ENCODE assay signal across 26 mouse cellular contexts in the genomic region with DNA sequence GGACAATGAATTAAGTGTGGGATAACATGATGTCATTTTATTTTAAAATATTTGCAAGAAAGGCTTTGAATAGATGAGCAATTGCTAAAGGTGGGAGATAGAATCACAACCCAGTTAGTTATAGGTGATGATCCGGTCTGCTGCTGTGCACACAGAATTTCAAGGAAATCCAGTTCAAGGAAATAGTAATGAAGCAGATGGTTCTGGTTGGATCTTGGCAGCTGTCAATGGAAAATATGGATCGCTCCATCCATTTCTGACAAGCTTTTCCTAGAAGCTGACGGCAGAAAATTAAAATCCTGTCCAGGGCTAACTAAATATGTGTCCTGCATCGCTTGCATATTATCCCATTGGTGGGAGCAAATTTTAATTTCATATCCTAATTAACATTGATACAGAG.
DNase-seq lines count a peak whose midpoint lies in the region; ATAC-seq lines count a peak whose summit lies in the region.
"Had no signal": no experiment of that assay in that cellular context is flagged by ENCODE, and none has a peak within 500 bp of the region (broad histone marks: within the 10 kb centered on the region; RNA-seq: fewer than 3 reads in every experiment).

No protein-coding gene starts in this region.

- no peak overlapping the region for H3K27ac ChIP-seq in embryonic facial prominence, embryonic 14.5 days (replicated peaks; ENCODE audit: low read depth, low read length)
- H3K27ac ChIP-seq in embryonic facial prominence, embryonic 10.5 days (replicated peaks) = no peak overlapping the region
- H3K27ac ChIP-seq: embryonic facial prominence, embryonic 15.5 days; gastrocnemius, adult 2 months; heart, adult 2 months; heart, embryonic 10.5 days; heart, embryonic 13.5 days; intestine, embryonic 15.5 days had no signal

- no peaks in the 10 kb centered on the region for H3K36me3 ChIP-seq in embryonic facial prominence, embryonic 14.5 days (ENCODE audit: control insufficient read depth, insufficient read depth, low read length)
- no peaks in the 10 kb centered on the region for H3K36me3 ChIP-seq in embryonic facial prominence, embryonic 10.5 days (replicated peaks)
- H3K36me3 ChIP-seq: embryonic facial prominence, embryonic 15.5 days; heart, embryonic 10.5 days; heart, embryonic 13.5 days; intestine, embryonic 15.5 days had no signal

- WGBS in embryonic facial prominence, embryonic 14.5 days = 74% methylated on average over 4 of the region's 4 CpGs
- 93% methylated on average over 4 of the region's 4 CpGs for WGBS in embryonic facial prominence, embryonic 10.5 days

- no peak overlapping the region for H3K4me3 ChIP-seq in embryonic facial prominence, embryonic 14.5 days (ENCODE audit: low read depth, low read length)
- no peak overlapping the region for H3K4me3 ChIP-seq in embryonic facial prominence, embryonic 10.5 days
- H3K4me3 ChIP-seq: embryonic facial prominence, embryonic 15.5 days; gastrocnemius, adult 2 months; heart, adult 2 months; heart, embryonic 10.5 days; heart, embryonic 13.5 days; intestine, embryonic 15.5 days had no signal

- H3K9ac ChIP-seq in embryonic facial prominence, embryonic 14.5 days (ENCODE audit: low read depth, low read length) = no peak overlapping the region
- H3K9ac ChIP-seq: embryonic facial prominence, embryonic 15.5 days; forebrain, postnatal 0 days; heart, embryonic 13.5 days; intestine, embryonic 15.5 days had no signal

- H3K9me3 ChIP-seq in embryonic facial prominence, embryonic 14.5 days (ENCODE audit: control insufficient read depth, low read length) = no peaks in the 10 kb centered on the region
- no peaks in the 10 kb centered on the region for H3K9me3 ChIP-seq in embryonic facial prominence, embryonic 10.5 days
- H3K9me3 ChIP-seq: embryonic facial prominence, embryonic 15.5 days; heart, embryonic 10.5 days; heart, embryonic 13.5 days; intestine, embryonic 15.5 days had no signal

- DNase-seq in cerebellum, adult 11 months = no peak
- DNase-seq in embryonic facial prominence, embryonic 14.5 days (ENCODE audit: low spot score) = peak; percentile 14
- no peak for DNase-seq in embryonic facial prominence, embryonic 10.5 days (ENCODE audit: low spot score)
- peak; percentile 65 for DNase-seq in brain, adult 2 months (ENCODE audit: low read depth, low spot score)
- peak; percentile 34 to 38 for DNase-seq in cerebellum, postnatal 10 days
- DNase-seq in natural killer cell, adult 2 months (ENCODE audit: low spot score in 2 of 2) = no peak
- no peak for DNase-seq in gastrocnemius, postnatal 25 days
- DNase-seq: adrenal gland, adult 8-10 months; adrenal gland, postnatal 25 days; embryo, embryonic 11 days; forebrain, postnatal 0 days; gastrocnemius, adult 2 months; gastrocnemius, postnatal 14 days; heart, adult 2 months; heart, postnatal 14 days; heart, postnatal 4 days; kidney, adult 11 months; kidney, adult 8-10 months had no signal

- H3K4me1 ChIP-seq in embryonic facial prominence, embryonic 14.5 days (ENCODE audit: control insufficient read depth, insufficient read depth, low read length) = no peaks in the 10 kb centered on the region
- peaks cover 3% of the 10 kb centered on the region; the same call in 1 of the 2 replicates for H3K4me1 ChIP-seq in embryonic facial prominence, embryonic 10.5 days
- H3K4me1 ChIP-seq: embryonic facial prominence, embryonic 15.5 days; heart, embryonic 10.5 days; heart, embryonic 13.5 days; intestine, embryonic 15.5 days had no signal

- H3K27me3 ChIP-seq in embryonic facial prominence, embryonic 14.5 days (replicated peaks; ENCODE audit: control insufficient read depth, insufficient read depth, low read length) = no peaks in the 10 kb centered on the region
- no peaks in the 10 kb centered on the region for H3K27me3 ChIP-seq in embryonic facial prominence, embryonic 10.5 days (replicated peaks; ENCODE audit: low read depth, poor library complexity, severe bottlenecking)
- H3K27me3 ChIP-seq: embryonic facial prominence, embryonic 15.5 days; heart, embryonic 13.5 days; intestine, embryonic 15.5 days had no signal

- H3K4me2 ChIP-seq in embryonic facial prominence, embryonic 14.5 days (ENCODE audit: low read depth, low read length) = no peak overlapping the region
- H3K4me2 ChIP-seq: embryonic facial prominence, embryonic 15.5 days; heart, embryonic 13.5 days; intestine, embryonic 15.5 days had no signal

- ATAC-seq in cerebellum, adult (ENCODE audit: insufficient number of reproducible peaks, low FRiP score, low TSS enrichment) = peak; percentile 72; the same call in 1 of the 2 replicates
- ATAC-seq in embryonic facial prominence, embryonic 14.5 days (ENCODE audit: low read depth) = no peak
- ATAC-seq: activated CD4-positive, CD25-positive, alpha-beta regulatory T cell, adult 4 months; forebrain, embryonic 14.5 days; forebrain, postnatal 0 days; hindbrain, embryonic 16.5 days; intestine, embryonic 15.5 days had no signal

Comparison
In these comparisons a context has a peak if more than half of its experiments do, and no peak if none do; other contexts are left out.
1. DNase-seq: peak in embryonic facial prominence, embryonic 14.5 days (single experiment), brain, adult 2 months (single experiment) and cerebellum, postnatal 10 days (2 of 2); none in cerebellum, adult 11 months (single experiment), embryonic facial prominence, embryonic 10.5 days (single experiment), natural killer cell, adult 2 months (0 of 2) and gastrocnemius, postnatal 25 days (single experiment).